Mouse (Mus musculus) lung, postnatal 14 days (tissue): ENCODE measurements around the gene Mab21l2.

Source experiments
- DNase-seq: peaks from one replicate; pipeline ENCODE4 v3.0.0; 2021

Gene Mab21l2

DNA sequence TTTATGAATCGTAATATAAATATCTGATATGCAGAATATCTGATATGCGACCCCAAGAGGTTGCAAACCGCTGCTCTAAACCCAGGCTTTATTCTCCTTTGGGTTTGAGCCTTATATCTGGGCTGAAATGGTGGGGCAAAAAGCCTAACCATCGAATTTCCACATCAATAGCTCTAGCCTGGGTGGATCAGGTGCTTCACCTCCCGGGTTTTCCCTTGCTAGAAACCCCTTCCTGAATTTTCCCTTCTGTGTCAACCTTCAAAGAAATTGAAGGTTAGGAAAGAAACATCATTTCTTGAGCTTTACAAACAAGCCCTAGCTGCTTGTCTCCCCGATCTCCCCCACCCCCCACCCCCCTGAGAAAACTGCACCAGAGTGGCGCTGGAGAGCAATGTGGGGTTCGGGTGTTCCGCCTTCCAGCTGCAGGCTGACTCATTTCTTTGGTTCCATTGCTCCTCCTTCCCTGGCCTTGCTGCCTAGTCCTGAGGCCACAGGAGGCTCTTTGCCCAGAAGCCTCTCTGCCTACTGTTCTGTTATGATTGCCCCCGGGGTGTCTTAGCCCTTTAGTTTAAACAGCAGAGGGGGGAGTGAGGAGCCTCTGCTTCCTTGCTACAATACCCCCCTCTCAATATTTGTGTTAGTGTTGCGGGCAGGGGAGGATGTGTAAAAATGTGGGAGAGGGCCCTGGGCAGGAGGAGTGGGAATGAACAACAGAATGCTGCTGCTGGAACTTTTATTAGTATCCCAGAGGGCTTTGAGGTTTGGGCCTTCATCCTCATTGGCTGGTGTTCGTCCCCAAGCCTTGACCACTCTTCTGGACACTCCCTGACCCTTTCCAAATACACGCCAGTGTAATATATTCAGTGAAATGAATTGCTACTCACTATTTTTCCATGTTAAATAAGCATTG lies 9.5 kb downstream of the Mab21l2 start:
- no peak for DNase-seq

DNA sequence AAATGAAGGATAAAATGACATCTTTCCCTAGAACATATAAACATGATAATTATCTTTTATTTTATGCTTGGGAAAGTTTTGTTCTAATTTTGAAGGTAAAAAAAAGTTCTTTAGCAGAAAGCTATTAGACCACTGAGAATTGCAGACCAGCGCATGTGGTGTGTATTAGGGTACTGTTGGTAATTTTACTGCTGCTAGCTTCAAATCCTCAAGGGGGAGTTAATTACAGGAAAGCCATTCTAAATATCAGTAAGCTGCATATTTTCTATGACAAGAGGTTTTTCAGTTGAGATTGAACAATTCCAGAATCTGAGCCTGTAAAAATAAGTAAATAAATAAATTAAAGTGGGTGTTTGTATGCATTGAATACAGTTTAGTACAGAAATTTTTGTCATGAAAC lies 11.7 kb downstream of the Mab21l2 start:
- no peak for DNase-seq

DNA sequence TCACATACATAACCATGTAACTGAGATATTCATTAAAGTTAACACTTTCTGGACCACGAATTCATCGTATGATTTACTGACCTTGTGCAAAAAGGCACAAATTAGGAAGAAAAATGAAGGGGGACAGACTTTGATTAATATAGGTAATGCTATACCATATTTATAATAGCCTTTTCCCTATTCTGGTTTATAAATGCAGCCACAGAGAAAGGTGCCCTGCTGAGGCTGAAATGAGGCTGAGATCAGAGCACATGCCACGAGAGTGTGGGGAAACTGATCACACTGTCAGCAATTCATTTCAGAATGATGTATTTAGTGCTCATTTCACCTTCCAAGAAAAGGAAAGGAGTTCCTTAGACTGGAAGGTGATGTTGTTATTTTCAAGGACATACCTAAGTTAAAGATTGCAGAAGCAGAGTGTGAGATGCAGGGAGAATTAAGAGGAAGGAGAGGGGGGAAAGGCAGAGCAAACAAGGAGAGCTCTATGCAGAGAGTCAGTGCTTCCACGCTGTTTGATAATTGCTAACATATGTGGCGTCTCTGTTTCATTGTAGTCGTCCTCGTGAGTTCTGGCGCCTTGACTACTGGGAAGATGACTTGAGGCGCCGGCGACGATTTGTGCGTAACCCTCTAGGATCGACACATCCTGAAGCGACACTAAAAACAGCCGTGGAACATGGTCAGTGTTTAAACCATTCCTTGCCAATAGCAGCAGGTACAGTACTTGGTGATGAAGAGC lies 16.7 kb downstream of the Mab21l2 start:
- no peak for DNase-seq

DNA sequence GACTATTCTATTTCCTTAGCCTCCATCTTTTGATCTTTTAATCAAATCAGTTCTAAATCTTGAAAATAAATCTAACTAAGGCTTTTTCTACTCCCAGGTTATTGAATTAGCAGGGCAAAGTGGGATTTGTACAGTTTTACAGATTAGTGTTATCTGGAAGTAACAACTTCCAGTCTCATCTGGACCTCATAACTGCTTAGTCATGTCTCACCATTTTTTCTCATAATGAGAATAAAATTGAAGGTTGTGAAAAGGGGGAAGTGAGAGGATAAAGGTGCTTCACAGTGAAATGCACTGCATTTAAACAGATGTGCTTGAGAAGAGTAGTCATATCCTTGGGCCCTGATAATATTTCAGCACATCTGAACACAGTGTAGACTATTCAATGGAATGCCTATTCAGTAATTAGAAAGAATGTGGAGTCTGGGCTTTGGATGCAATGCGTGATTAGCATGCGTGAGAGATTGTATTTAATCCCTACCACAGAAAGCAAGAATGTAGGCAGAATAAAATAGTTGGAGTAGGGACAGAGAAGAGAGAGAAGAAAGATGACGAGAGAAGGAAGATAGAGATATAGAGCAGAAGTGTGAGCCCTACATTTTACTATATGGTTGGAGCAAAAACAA lies 25.4 kb downstream of the Mab21l2 start:
- no peak for DNase-seq

DNA sequence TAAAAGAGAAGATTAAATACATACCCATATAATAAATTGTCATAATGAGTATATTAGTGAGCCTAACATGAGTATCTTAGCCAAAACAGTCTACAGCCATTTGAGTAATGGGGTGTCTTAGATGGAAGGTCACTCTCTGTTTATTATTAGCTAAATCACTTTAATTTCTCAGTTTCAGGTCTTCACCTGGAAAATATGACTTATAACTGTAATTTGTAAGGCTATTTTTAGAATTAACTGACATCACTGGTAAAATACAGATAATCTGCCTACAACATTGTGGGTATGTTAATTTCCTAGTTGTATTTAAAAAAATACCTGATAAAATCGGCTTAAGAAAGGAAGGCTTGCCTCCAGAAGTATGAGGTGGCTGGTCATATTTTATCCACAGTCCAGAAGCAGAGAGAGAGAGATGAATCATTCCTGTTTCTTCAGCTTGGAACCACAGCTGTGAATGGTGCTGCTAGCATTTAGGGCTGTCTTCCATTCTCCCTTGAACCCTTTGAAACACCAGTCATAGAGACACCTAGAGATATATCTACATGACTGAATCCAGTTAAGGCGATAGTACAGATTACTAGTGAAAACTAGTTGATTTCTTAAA lies 29.8 kb downstream of the Mab21l2 start:
- no peak for DNase-seq

DNA sequence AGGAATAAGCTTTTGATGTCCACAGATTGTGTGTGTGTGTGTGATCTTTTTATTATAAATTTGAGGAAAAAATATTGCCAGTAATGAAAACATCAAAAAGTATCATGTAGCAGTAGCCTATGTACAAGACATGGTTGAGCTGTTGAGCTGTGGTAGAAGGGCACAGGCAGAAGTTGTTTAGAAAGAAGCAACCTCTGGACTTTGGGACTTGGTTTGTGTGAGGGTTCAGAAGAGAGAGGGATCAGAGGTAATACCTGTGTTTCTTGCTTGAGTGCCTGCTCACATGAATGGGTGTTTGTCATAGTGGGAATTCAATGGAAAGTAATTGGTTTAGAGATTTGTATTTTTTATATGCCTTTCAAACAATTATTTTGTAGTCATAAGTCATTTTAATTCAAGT lies 47.8 kb downstream of the Mab21l2 start:
- no peak for DNase-seq
